Mouse (Mus musculus) c-Kit-negative CD71-positive TER-119-positive erythroid progenitor cells, embryonic 14.5 days (primary cell): ENCODE measurements around the gene Cep128.

Experiments used
- DNase-seq: peaks from one replicate; pipeline ENCODE4 v3.0.0-alpha.2; 2013; ENCODE audit warnings: low read depth, low spot score

Gene Cep128

DNA sequence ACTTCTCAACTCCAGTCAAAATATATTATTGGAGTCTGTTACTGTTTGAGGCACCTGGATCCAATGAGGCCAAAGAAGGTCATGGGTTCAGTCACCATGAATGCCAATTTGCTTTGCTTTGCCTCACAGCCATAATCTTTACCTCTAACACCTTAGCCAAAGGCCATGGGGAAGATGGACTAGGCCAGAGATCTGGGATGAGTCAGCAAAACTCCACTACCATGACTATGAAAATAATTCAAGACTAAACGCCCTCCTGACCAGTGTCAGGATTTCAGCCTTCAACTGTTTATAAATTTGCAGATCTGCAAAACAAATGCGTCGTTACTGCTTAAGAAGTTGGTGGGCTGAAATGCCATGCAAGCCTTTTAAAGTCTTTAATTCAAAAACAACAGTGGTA, 76.5 kb downstream of the Cep128 start:
- peak; percentile 33 for DNase-seq

DNA sequence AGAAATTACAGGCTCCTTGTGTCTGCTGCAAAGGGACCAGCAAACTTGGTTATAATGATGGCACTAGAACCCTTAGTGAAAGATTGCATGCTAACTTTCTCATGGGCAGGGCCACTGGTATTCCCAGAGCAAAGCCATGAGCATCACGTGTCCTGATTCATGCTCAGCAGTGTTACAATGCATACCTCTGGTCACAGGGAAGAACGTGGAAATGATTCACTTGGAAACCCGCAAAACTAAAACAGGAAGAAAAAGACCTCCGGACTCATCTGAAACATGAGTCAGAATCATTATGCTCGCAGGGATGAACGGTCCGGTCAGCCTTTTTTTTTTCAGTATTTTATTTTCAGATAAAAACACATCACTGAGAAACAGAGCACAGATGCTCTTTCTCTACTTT, 78.4 kb downstream of the Cep128 start:
- no peak for DNase-seq

DNA sequence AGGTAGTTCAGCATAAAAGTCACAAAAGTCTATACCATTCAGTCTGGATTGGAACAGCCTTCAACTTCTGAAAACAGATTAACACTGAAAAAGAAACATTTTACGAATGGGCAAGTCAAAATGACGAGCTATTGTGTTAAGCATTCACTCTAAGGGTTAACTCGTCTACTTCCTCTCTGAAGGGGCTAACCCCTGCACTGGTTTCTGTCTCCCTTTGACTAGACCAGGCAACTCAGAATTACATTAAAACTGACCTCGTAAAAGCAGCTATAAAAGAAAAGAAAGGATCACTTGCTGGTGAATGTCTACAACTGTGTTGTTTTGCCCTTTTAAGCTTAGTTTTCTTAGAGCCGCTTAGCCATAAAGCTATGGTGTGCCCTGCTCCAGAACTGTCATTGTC, 79.2 kb downstream of the Cep128 start:
- no peak for DNase-seq

DNA sequence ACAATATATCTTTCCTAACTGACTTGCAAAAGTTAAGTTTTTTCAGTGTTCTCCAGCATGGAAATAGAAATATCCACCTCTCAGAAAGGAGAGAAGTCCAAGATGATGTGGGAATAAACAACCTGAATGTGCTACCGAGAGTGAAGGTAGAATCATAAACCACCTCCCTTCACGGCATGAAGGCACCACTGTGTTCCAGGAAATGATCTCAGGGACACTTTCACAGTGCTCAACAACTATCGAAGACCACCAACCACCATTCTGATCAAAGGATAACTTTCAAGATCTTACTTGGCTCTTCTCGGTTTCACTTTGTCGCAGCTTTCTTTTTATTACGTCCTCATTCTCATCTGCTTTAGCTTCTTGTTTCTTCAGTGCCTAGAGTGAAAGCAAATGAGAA, 85.5 kb downstream of the Cep128 start:
- DNase-seq: no peak

DNA sequence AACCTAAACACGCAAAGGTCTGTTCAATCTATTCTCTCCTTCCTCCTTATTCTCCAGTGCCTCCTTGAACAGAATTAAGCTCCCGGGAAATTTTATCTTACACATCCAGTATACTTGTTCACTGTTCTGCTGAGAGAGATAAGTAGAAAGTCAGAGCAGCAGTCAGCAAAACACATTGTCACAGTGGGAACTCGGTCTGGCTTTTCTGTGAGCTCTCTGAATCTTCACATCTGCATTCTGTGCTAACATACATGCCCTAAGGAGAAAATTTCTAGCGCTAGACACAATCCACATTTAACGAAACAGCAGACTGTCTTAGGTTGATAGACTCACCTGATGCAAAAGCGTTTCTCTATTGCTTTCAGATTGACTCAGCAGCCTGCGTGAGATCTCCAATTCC, 88.3 kb downstream of the Cep128 start:
- DNase-seq: peak; percentile 40

DNA sequence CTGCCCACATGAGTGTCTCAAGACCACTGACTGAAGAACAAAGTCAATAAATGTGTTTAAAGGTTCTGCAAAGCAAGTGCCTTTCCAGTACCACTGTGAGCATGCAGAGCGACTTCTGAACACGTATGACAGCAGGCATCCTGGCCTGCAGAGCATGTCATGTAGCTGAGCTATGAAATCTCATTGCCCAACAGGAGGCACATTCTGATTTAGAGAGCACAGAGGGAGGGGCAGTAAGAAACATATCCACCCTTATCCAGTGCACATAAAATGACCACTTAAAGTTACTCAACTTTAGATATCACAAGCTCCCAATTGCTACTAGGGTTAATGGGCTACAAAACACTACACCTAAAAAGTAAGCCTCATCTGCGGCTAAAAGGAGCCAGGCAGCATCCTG, 88.8 kb downstream of the Cep128 start:
- DNase-seq: no peak

DNA sequence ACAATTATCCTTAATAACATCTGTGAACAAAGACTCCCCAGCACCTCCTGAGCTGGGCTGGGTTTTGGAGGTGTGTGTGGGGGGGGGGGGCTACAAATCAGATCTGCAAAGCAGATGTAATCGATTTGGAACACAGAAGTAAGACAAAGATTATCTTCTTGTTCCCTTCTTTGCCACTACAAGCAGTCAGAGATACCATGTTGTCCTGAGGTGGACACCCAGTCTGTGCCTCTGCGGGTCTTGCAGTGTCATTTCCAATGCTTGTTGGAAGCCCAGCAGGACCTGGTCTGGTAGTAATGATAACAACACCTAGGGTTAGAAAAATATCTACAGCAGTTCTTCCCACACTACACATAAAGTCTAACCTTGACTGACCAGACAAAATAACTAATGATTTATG, 110.3 kb downstream of the Cep128 start:
- DNase-seq: no peak

DNA sequence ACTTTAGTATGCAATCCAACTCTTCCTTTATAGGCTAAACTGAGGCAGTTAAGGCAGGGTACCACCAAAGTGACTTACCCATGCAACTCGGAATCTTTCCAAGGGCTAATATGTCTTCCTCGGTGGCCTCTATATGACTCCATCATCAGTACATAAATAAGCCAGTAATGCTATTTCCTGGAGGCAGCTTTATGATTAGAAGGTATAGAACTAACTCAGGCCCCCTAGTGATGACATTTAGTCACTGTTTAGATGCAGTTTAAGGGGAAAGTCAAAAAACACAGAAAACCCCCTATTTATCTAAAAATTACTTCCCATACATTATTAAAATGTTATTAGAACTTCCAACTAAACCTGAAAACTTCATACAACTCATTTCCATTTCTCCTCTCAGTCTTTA, 114.6 kb downstream of the Cep128 start:
- DNase-seq: no peak

DNA sequence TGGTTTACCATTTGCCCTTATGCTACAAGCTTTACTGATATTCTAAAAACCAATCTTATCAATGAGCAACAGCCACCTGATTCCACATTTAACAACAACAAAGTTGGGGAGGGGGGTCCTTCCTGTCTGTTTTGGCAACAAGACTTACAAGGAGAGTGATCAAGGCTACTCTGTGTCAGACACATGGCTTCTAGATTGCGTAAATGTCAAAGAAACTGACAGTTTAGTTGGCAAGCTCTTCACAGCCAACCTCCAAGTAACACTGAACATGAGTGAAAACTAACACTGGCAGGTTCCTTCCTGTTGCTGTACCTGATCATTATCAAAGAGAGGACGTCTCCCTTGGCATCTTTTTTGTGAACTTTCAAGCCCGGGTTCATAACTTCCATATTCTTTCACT, 115.2 kb downstream of the Cep128 start:
- no peak for DNase-seq

DNA sequence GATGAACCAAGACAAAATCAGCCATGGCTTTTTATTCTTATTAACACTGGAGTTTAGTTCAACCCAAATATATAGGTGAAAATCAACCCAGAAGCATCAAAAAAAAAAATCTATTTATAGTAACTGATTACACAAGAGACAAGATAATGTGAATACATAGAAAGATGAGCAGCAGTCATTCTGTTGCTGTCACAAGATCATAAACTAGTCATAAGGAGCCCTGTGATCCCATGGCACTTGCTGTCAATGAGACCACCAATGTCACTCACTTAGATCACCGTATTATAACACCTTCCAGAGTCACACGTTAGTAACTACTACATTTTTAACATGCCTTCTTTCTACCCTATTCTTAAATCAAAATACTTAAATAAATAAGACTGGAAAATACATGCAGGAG, 118.2 kb downstream of the Cep128 start:
- DNase-seq: no peak

DNA sequence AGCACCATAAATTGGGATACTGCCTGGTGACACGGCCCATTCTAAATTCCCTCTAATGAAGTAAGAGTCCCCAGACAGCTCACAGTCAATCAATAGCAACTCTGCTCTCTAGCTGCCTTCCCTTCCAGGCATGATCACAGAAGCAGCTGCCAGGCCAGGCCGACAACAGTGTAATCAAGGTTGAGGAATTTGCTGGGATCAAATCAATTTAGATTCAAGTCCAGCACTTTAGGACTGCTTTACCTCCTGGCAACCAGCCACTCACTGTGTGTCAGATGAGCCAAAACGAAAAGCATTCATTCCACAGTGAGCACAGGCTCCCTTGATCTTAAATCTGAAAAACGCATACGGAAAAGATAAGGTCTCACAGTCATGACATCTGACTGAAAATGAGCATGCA, 118.7 kb downstream of the Cep128 start:
- DNase-seq: no peak

DNA sequence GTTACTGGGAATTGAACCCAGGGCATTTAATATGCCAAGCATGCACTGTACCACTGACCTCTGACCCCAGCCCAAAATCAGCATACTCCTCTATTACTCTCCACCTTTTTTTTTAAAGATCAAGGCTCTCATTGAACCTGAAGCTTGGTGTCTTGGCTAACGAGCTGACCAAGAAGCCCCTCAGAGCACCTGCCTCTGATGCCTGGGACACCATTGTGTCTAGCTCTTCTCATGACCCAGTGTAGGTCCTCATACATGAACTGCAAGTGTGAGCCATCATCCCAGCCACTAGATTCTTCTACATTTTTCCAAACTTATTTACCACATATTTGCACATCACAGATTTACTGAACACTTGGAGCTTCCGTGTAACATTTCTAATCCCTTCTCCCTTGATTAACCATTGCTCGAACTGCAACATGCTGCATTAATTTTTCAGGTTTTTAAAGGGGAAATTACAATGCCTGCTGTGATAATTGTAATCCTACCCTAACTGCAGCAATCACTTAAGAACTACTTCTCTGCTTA, 119.3 kb downstream of the Cep128 start:
- DNase-seq: no peak

DNA sequence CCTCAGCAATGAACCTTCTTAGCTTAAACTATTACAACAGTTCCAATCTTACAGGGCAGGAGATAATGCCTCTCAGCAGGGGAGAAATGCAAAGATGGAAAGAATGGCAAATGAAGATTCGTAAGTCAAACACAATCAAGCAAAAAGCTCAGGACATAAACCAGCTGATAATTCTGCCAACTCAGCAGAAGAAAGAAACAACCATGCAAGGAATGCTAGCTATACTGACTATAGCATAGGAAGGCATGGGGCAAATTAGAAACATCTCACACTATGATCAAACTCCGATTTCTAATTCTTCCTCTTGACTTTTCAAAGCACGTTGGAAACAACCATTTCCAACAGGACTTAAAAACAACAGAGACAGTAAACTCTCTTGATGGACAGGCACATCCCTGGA, 120.5 kb downstream of the Cep128 start:
- DNase-seq: no peak

DNA sequence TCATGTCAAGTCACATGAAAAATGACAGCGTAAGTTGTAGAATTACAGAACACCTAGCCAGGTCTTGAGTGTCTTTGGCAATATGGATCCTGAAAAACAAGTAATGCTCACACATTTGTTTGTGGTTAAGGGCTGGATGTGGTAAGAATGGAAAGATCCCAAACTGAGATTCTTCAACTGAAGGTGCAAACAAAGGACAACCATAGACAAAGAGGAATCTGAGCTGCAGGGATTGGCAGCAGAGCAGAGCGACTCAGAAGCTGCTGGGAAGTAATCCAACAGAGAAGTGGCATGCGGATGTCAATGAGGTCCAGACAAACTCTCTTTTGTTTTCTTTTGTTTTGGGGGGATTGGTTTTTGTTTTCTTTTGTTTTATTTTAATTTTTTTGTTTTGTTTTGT, 121.4 kb downstream of the Cep128 start:
- DNase-seq: no peak

DNA sequence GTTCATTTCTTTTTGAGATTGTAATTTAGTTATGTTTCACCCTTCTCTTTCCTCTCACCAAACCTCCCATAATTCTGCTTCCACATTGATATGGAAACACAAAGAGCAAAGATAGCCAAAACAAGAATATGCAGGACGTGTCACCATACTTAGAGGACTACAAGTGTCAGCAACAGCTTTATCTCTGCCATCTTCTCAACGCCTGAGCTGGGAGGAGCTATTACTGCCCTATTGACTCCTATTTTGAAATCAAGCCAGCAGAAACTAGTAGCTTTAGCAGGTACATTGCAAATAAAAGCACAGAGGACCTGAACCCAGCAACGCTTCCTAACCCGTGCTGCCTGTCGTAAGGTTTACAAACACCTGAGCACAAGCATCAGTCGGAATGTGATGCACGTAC, 127.9 kb downstream of the Cep128 start:
- DNase-seq: no peak

DNA sequence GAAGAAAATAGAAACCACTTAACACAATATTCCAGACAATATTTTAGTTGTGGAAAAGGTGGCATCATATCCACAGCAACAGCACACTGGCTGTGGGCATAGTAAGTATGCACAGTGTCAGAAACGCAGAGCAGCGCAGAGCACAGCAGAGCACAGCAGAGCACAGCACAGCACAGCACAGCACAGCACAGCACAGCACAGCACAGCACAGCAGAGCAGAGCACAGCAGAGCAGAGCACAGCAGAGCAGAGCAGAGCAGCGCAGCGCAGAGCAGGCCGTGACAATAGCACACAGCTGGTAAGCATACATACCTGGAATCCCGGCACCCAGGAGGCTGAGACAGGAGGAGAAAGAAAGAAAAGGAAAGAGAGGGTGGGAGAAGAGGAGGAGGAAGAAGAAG, 129.4 kb downstream of the Cep128 start:
- no peak for DNase-seq

DNA sequence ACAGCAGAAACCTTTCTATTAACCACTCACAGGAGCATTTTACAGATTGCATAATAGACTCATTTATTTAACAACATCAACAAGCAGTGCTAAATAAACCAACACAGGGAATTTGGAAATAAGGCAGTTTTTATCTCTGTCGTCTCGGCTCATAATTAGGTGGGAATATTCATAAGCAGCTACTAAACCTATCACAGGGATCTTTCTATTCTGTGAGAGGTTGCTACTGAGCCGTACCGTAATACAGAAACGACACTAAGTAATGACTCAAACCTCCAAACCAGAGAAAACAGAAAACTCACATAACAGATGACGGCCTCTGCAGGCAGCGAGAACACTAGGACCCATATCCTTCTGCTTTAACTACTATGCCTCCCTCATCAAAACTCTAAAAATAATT, 163.6 kb downstream of the Cep128 start:
- DNase-seq: no peak

DNA sequence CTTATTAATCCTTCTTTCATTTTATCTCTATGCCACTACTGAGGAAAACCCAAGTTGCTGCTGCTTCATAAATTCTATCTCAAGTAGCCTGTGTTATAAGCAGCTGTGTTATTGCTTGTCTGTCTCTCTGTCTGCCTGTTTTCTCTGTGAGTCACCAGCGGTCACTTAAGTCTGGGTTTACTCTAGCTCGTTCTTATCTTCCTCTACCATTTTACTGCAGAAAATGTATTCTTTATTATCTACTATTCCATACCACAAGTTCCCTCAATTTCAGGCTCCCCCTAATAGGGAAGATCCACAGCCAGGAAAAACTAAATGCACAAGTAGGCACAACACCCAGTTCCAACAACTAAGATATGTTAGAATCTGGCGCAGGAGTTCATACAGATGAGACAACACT, 178.7 kb downstream of the Cep128 start:
- no peak for DNase-seq

DNA sequence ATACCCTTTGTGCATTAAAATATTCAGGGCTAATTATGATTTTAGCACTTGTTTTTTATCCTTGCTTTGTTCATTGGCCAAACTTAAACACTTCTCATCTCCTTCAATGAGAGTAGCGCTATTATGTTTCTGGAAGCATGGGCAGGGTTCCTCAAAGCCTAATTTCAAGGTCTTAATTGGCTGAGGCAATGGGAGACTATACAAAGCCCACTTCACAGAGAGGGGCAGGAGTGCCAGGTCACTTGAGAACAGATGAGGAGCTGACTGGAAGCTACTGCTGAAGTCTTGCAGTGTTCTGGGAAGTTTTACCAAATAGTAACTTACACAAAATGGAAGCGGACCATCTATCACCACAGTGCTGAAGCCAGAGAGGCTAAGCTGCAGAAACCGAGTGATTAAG, 179.9 kb downstream of the Cep128 start:
- DNase-seq: no peak

DNA sequence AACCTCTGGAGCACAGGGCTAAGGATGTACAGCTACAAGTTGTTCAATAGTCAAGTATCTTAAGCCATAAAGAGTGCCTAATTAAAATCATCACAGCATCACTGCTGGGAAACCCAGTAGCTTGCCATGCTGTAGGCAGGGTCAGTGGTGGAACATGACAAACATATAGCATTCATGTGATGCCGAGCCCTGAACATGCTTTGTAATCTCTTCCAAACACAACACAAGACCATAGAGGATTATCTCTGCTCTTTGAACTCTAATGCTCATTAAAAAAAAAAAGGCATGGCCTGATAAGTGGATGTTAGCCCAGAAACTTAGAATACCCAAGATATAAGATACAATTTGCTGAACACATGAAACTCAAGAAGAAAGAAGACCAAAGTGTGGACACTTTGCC, 181.7 kb downstream of the Cep128 start:
- DNase-seq: no peak

DNA sequence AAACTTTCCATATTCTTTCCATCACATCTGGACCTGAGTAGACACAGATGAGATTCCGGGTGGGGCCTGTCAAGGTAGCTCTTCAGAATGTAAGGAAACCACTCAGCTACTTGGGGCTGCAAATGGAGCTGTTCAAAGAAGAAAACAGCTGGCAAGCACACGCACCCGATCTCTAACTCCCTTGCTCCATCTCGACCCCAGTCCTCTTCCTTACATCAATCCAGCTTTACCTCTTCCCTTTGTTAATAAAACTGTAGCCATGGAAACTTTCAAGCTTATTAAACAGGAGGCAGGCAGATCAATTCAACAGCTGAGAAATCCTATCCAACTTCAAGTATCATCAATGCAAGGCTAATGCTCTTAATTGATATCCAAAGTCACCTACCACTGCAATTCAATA, 195.1 kb downstream of the Cep128 start:
- DNase-seq: no peak

DNA sequence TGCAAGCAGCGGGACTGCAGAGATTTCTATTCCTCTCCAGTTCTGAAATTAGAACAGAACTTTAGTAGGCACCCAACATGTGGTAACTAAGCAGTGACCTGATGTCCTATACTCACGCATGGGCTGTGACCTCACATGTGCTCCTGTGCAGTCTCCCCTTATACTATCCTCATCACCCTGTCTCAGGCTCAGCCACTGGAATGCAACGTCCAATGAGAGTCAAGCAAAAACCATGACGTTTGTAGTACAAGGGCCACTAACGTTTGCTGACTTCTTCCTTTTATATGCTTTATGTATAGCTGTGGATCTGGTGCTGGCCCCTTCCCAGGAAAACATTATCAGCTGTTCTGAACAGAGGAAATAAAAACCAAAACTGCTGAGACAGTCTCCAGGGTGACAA, 198.6 kb downstream of the Cep128 start:
- DNase-seq: no peak

DNA sequence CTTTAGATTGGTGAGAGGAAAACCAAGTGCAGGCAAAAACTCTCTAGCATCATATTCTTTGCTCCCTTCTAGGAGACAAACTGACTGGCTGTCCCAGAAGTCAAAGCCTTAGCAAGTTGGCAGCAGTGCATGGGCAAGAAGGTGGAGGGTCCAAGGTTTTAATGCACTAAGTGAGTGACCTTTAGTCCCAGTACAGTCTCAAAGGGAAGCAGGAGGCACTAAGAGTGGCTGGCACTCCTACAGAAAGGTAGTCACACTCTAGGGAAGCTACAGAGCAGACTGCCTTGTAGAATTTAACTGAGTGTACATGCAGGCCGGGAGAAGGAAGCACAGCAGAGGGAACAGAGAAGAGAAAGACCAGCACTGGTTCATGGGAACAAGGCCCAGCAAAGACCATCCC, 199.6 kb downstream of the Cep128 start:
- no peak for DNase-seq

DNA sequence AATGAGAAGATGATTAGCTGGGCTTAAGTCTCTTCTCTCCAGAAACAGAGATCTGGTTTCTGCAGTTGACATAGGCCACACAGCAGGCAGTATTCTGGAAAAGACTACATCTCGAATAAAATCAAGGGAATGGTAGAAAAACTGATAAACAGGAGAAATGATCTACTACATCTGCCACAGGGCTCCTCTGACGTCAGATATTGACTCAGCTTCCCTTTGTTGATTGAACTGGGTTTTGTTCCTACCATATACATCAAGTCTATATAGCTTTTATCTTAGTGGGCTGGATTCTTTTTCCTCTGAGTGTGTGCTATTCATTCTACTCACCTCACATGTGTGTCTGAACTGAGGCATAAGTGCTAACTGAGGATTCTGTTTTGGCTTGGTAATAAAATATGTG, 200.3 kb downstream of the Cep128 start:
- DNase-seq: no peak
